Mouse (Mus musculus): Measurements from ENCODE around the gene Neurog1.

DNA sequence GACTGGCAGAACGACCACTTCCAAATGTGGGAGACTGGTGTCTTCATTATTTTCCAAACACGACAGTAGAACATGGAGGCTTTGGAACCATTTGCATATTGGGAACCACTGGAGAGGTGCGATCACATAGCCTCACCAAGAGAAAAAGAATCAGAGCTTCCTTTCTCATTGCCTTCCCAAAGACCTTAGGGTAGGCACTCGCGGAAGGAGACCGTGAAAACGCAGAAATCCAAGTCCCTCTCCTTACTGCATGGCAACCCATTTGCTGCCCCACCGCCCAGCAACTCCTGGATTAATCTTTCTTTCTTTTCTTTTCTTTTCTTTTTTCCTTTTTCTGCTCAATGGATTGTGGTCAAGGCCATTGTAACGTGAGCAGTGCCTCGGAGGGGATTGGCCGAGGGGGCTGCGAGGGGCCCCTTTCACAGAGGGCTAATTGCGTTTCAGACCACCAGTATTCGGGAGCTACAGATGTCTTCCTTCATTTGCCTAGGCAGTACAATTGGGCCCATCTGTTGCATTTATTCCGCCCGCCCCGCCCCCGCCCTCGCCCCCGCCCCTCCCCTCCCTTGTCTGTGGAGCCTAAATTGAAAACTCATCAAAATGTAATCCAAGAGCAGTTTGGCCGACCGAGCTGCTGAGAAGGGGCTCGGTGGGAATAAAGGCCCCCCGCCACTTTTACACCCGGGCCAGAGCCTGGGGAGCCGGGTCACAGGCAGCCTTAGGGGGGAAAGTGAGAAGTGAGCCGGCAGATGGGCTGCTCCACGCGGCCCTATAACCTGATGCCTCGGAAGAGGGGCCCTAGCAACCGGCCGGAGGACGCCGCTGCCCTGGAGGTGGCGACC, 43.5 kb downstream of the Neurog1 start:
- TF ChIP-seq POLR2A (IDR thresholded peaks at IDR 0.05; ENCODE audit: control insufficient read depth, low read depth, low read length), result no peak
- no peak for TF ChIP-seq CTCF (IDR thresholded peaks at IDR 0.05; ENCODE audit: control insufficient read depth, insufficient read depth, insufficient replicate concordance, low read depth, low read length)

Data from testis, adult 2 months (tissue).